ENCODE assay signal across 9 mouse cellular contexts in the genomic region with DNA sequence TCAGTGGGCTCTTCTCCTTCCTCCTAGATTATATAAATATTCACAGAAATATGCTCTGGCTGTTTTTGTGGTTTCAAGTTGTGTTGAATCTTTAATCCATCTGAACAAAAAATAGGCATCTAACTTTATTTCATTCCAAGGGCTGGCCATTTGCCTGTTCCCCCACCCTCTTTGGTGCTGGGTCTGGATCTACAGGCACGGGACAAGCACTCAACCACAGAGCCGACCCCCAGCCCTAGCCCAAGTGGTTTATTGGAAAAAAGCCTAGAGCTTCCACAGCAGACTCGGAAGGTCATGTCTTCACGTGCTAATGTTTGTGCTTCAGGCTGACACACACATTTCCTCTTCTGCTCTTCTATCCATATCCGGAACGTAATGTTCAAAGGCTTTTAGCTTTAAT. TPM values are rescaled to one million over a fixed set of nuclear protein-coding genes. Genes with fewer than 3 reads are reported as not detected.
DNase-seq lines count a peak whose midpoint lies in the region; ATAC-seq and TF ChIP-seq lines count a peak whose summit lies in the region.
"Had no signal": no experiment of that assay in that cellular context is flagged by ENCODE, and none has a peak within 500 bp of the region (broad histone marks: within the 10 kb centered on the region; RNA-seq: fewer than 3 reads in every experiment).

No protein-coding gene starts in this region.

- H3K4me1 ChIP-seq in heart, postnatal 0 days (ENCODE audit: control insufficient read depth, insufficient read depth) = peaks cover 45% of the 10 kb centered on the region
- H3K4me1 ChIP-seq in lung, embryonic 14.5 days (ENCODE audit: insufficient read depth) = peaks cover 32% of the 10 kb centered on the region

- DNase-seq in left cerebral cortex, adult 2 months (ENCODE audit: extremely low spot score in 1 of 2, low spot score in 2 of 2) = no peak
- no peak for DNase-seq in left cerebral cortex, adult 11 months (ENCODE audit: low spot score)
- DNase-seq in fibroblast of lung, adult 2 months (ENCODE audit: low read depth) = peak; percentile 77
- peak; percentile 51 for DNase-seq in heart, postnatal 0 days (ENCODE audit: low spot score)
- peak; percentile 63 for DNase-seq in lung, embryonic 14.5 days

- no peak overlapping the region for H3K4me2 ChIP-seq in heart, postnatal 0 days (ENCODE audit: low read depth, low read length)
- no peak overlapping the region for H3K4me2 ChIP-seq in lung, embryonic 14.5 days

- H3K27ac ChIP-seq in left cerebral cortex, adult 2 months = peak overlapping the region; percentile 85
- peak overlapping the region; percentile 93 for H3K27ac ChIP-seq in heart, postnatal 0 days (ENCODE audit: low read depth)
- H3K27ac ChIP-seq in lung, embryonic 14.5 days (ENCODE audit: low read depth) = peak overlapping the region; percentile 38; the same call in 1 of the 2 replicates
- H3K27ac ChIP-seq: liver, embryonic 14.5 days had no signal

- no peak for TF ChIP-seq EP300 in heart, postnatal 0 days (IDR thresholded peaks at IDR 0.05; ENCODE audit: low read depth)

- H3K4me3 ChIP-seq in left cerebral cortex, adult 2 months = no peak overlapping the region
- no peak overlapping the region for H3K4me3 ChIP-seq in heart, postnatal 0 days (ENCODE audit: low read depth, low read length)
- no peak overlapping the region for H3K4me3 ChIP-seq in lung, embryonic 14.5 days (ENCODE audit: low read depth, low read length)

- no peaks in the 10 kb centered on the region for H3K27me3 ChIP-seq in heart, postnatal 0 days (ENCODE audit: control insufficient read depth, insufficient read depth, low read length)
- H3K27me3 ChIP-seq in lung, embryonic 14.5 days (ENCODE audit: insufficient read depth, low read length) = no peaks in the 10 kb centered on the region

- WGBS in heart, postnatal 0 days = 12% methylated on average over 6 of the region's 6 CpGs
- 10% methylated on average over 6 of the region's 6 CpGs for WGBS in lung, embryonic 14.5 days

- H3K9ac ChIP-seq in heart, postnatal 0 days (replicated peaks; ENCODE audit: low read depth, low read length) = peak overlapping the region; percentile 27; the same call in 1 of the 2 replicates
- H3K9ac ChIP-seq in lung, embryonic 14.5 days = no peak overlapping the region
- H3K9ac ChIP-seq: liver, embryonic 14.5 days had no signal

- intact Hi-C loops in left cerebral cortex, adult 2 months (cut with DNase I) = loop anchor here (2.0 kb wide), 1 partner anchor 43 kb away; a partner anchor contains a TSS

- no peak for TF ChIP-seq CTCF in left cerebral cortex, adult 2 months (IDR thresholded peaks at IDR 0.05)
- TF ChIP-seq CTCF in heart, postnatal 0 days (IDR thresholded peaks at IDR 0.05; ENCODE audit: low read depth) = no peak
- TF ChIP-seq CTCF in lung, embryonic 14.5 days (IDR thresholded peaks at IDR 0.05; ENCODE audit: low read depth) = no peak

- H3K36me3 ChIP-seq in heart, postnatal 0 days (replicated peaks; ENCODE audit: control insufficient read depth, insufficient read depth, low read length) = no peaks in the 10 kb centered on the region
- H3K36me3 ChIP-seq in lung, embryonic 14.5 days (ENCODE audit: insufficient read depth) = no peaks in the 10 kb centered on the region

- no peaks in the 10 kb centered on the region for H3K9me3 ChIP-seq in heart, postnatal 0 days (replicated peaks; ENCODE audit: control insufficient read depth, low read length)
- H3K9me3 ChIP-seq in lung, embryonic 14.5 days (ENCODE audit: low read depth, low read length) = no peaks in the 10 kb centered on the region

- ATAC-seq in heart, postnatal 0 days (ENCODE audit: insufficient read depth, low read depth) = no peak
- 0 out of 2 replicates have a peak, but pooled peaks have one; percentile 30 for ATAC-seq in lung, embryonic 14.5 days (ENCODE audit: insufficient read depth)
- ATAC-seq in inflammation-experienced regulatory T-cells, adult 6 months = no peak
- no peak for ATAC-seq in megakaryocyte, adult 5-6 weeks (ENCODE audit: poor library complexity, severe bottlenecking)

RNA-seq across cellular contexts. Expression of a gene that starts 19.7 kb away (rescaled TPM):
- total RNA-seq in left cerebral cortex, adult 2 months (2021) = 10 to 100 TPM; 62.6 to 66.0 TPM
- total RNA-seq in heart, postnatal 0 days (2014; rRNA removed; ENCODE audit: low replicate concordance) = 5.9 and 7.7 TPM in 2 replicates
- 2.3 and 2.8 TPM in 2 replicates for polyA plus RNA-seq in heart, postnatal 0 days (2015; fragmentation: Nextera tagmentation; extraction: Ambion mirVana)
- polyA plus RNA-seq in lung, embryonic 14.5 days (2014; fragmentation: Nextera tagmentation; extraction: Ambion mirVana) = 0.74 and 0.78 TPM in 2 replicates
- under 1 TPM in 2 of 3 experiments, not detected in 1; 0.34 to 0.77 TPM for polyA plus RNA-seq in inflammation-experienced regulatory T-cells, adult 6 months (2017; shearing (Covaris generic))
- 0.31 and 0.68 TPM in 2 replicates for total RNA-seq in megakaryocyte, adult 5-6 weeks (2015)
- 0.45 and 0.55 TPM in 2 replicates for total RNA-seq in megakaryocyte, adult 5-6 weeks (2017)
- total RNA-seq: neutrophil, adult 5-6 weeks had no signal

RNA-seq across cellular contexts. Expression of a gene that starts 43.5 kb away (rescaled TPM):
- 10 to 100 TPM; 29.0 to 34.4 TPM for total RNA-seq in left cerebral cortex, adult 2 months (2021)
- total RNA-seq in heart, postnatal 0 days (2014; rRNA removed; ENCODE audit: low replicate concordance) = 56.9 and 74.5 TPM in 2 replicates
- 15.6 and 23.4 TPM in 2 replicates for polyA plus RNA-seq in heart, postnatal 0 days (2015; fragmentation: Nextera tagmentation; extraction: Ambion mirVana)
- 8.1 and 10.9 TPM in 2 replicates for polyA plus RNA-seq in lung, embryonic 14.5 days (2014; fragmentation: Nextera tagmentation; extraction: Ambion mirVana)
- not detected for polyA plus RNA-seq in inflammation-experienced regulatory T-cells, adult 6 months (2017; shearing (Covaris generic))
- total RNA-seq in megakaryocyte, adult 5-6 weeks (2015) = not detected in 2 replicates
- total RNA-seq in megakaryocyte, adult 5-6 weeks (2017) = not detected in 2 replicates
- total RNA-seq: neutrophil, adult 5-6 weeks had no signal

Comparison
In these comparisons a context has a peak if more than half of its experiments do, and no peak if none do; other contexts are left out.
1. DNase-seq: peak in fibroblast of lung, adult 2 months (single experiment), heart, postnatal 0 days (single experiment) and lung, embryonic 14.5 days (single experiment); none in left cerebral cortex, adult 2 months (0 of 2) and left cerebral cortex, adult 11 months (single experiment).
2. H3K27ac ChIP-seq: peak in every context shown above with its lines; median percentile 93 in heart, postnatal 0 days; 85 in left cerebral cortex, adult 2 months; 38 in lung, embryonic 14.5 days.
3. RNA of a gene that starts 43.5 kb away (total RNA-seq): 56.9 to 74.5 TPM in heart, postnatal 0 days and 29.0 to 34.4 TPM in left cerebral cortex, adult 2 months; not detected in megakaryocyte, adult 5-6 weeks; every median in the first group is over 10 times any median in the second.